Mouse (Mus musculus): Measurements from ENCODE around the gene 1520401A03Rik. TPM values are rescaled to one million over a fixed set of nuclear protein-coding genes. Genes with fewer than 3 reads are reported as not detected.

The 1520401A03Rik gene
- total RNA-seq, 2 experiments from 2014 or later, result not detected

- no peak for ATAC-seq (replicated peaks; ENCODE audit: low FRiP score, poor library complexity, severe bottlenecking)
These were observed 47.5 kb downstream of the 1520401A03Rik start for GRCm38 (mm10) chr17:23675127-23675526.

- no peak for ATAC-seq (replicated peaks; ENCODE audit: low FRiP score, poor library complexity, severe bottlenecking)
These were observed 48.2 kb downstream of the 1520401A03Rik start for GRCm38 (mm10) chr17:23674271-23674952.

GRCm38 (mm10) chr17:23673424-23674073 lies 49.0 kb downstream of the 1520401A03Rik start, which contains the start of the genes Hcfc1r1 and Thoc6:
Hcfc1r1 (plus strand) TSS chr17:23673596.
Thoc6 (minus strand) TSS chr17:23673882.
- ATAC-seq (replicated peaks; ENCODE audit: low FRiP score, poor library complexity, severe bottlenecking), result peak; percentile 90

- ATAC-seq (replicated peaks; ENCODE audit: low FRiP score, poor library complexity, severe bottlenecking), result no peak
These were observed 49.8 kb downstream of the 1520401A03Rik start for GRCm38 (mm10) chr17:23672761-23673160.

GRCm38 (mm10) chr17:23671519-23671918 lies 51.1 kb downstream of the 1520401A03Rik start:
- no peak for ATAC-seq (replicated peaks; ENCODE audit: low FRiP score, poor library complexity, severe bottlenecking)

GRCm38 (mm10) chr17:23670516-23671074 lies 52.0 kb downstream of the 1520401A03Rik start:
- ATAC-seq (replicated peaks; ENCODE audit: low FRiP score, poor library complexity, severe bottlenecking), result no peak

- ATAC-seq (replicated peaks; ENCODE audit: low FRiP score, poor library complexity, severe bottlenecking), result no peak
These were observed 57.1 kb downstream of the 1520401A03Rik start for GRCm38 (mm10) chr17:23665511-23665910.

- peak; percentile 60; the same call in 1 of the 2 replicates for ATAC-seq (replicated peaks; ENCODE audit: low FRiP score, poor library complexity, severe bottlenecking)
These were observed 58.0 kb downstream of the 1520401A03Rik start for GRCm38 (mm10) chr17:23664556-23665021.

- ATAC-seq (replicated peaks; ENCODE audit: low FRiP score, poor library complexity, severe bottlenecking), result no peak
These were observed 61.1 kb downstream of the 1520401A03Rik start for GRCm38 (mm10) chr17:23661526-23661925.

- no peak for ATAC-seq (replicated peaks; ENCODE audit: low FRiP score, poor library complexity, severe bottlenecking)
These were observed 61.7 kb downstream of the 1520401A03Rik start for GRCm38 (mm10) chr17:23660876-23661200.

GRCm38 (mm10) chr17:23660117-23660875 lies 62.3 kb downstream of the 1520401A03Rik start, which contains the start of gene Bicdl2:
Bicdl2 (plus strand) TSS chr17:23660506.
- peak; percentile 22; the same call in 1 of the 2 replicates for ATAC-seq (replicated peaks; ENCODE audit: low FRiP score, poor library complexity, severe bottlenecking)

GRCm38 (mm10) chr17:23658450-23658849 lies 64.1 kb downstream of the 1520401A03Rik start:
- ATAC-seq (replicated peaks; ENCODE audit: low FRiP score, poor library complexity, severe bottlenecking), result no peak

Other genes starting within 250 kb of the 1520401A03Rik start
- gene Vmn2r117, start 243.1 kb downstream of the 1520401A03Rik start, total RNA-seq (2015; ENCODE audit: low replicate concordance), result not detected in 2 replicates
- not detected in 2 replicates for gene Vmn2r117, start 243.1 kb downstream of the 1520401A03Rik start, total RNA-seq (2017; ENCODE audit: low replicate concordance)
- 1.7 and 2.5 TPM in 2 replicates for gene Zfp213, start 158.5 kb downstream of the 1520401A03Rik start, total RNA-seq (2015; ENCODE audit: low replicate concordance)
- 0.34 and 2.5 TPM in 2 replicates for gene Zfp213, start 158.5 kb downstream of the 1520401A03Rik start, total RNA-seq (2017; ENCODE audit: low replicate concordance)
- not detected in 2 replicates for gene Zfp13, start 123.3 kb downstream of the 1520401A03Rik start, total RNA-seq (2015; ENCODE audit: low replicate concordance)
- not detected in 2 replicates for gene Zfp13, start 123.3 kb downstream of the 1520401A03Rik start, total RNA-seq (2017; ENCODE audit: low replicate concordance)
- not detected in 2 replicates for gene Zscan10, start 121.9 kb downstream of the 1520401A03Rik start, total RNA-seq (2015; ENCODE audit: low replicate concordance)
- gene Zscan10, start 121.9 kb downstream of the 1520401A03Rik start, total RNA-seq (2017; ENCODE audit: low replicate concordance), result not detected in 2 replicates
- 11.1 and 11.9 TPM in 2 replicates for gene Mmp25, start 77.5 kb downstream of the 1520401A03Rik start, total RNA-seq (2015; ENCODE audit: low replicate concordance)
- gene Mmp25, start 77.5 kb downstream of the 1520401A03Rik start, total RNA-seq (2017; ENCODE audit: low replicate concordance), result 3.1 and 4.0 TPM in 2 replicates
- not detected in 2 replicates for gene Bicdl2, start 62.3 kb downstream of the 1520401A03Rik start, total RNA-seq (2015; ENCODE audit: low replicate concordance)
- gene Bicdl2, start 62.3 kb downstream of the 1520401A03Rik start, total RNA-seq (2017; ENCODE audit: low replicate concordance), result not detected in 2 replicates
- gene Hcfc1r1, start 49.2 kb downstream of the 1520401A03Rik start, total RNA-seq (2015; ENCODE audit: low replicate concordance), result 8.6 and 28.0 TPM in 2 replicates
- gene Hcfc1r1, start 49.2 kb downstream of the 1520401A03Rik start, total RNA-seq (2017; ENCODE audit: low replicate concordance), result 4.3 and 12.1 TPM in 2 replicates
- gene Thoc6, start 48.9 kb downstream of the 1520401A03Rik start, total RNA-seq (2015; ENCODE audit: low replicate concordance), result 7.3 and 21.5 TPM in 2 replicates
- 5.4 and 5.7 TPM in 2 replicates for gene Thoc6, start 48.9 kb downstream of the 1520401A03Rik start, total RNA-seq (2017; ENCODE audit: low replicate concordance)
- gene Tnfrsf12a, start 45.3 kb downstream of the 1520401A03Rik start, total RNA-seq (2015; ENCODE audit: low replicate concordance), result not detected in 2 replicates
- 2.0 TPM in 1 of 2 replicates, not detected in the other for gene Tnfrsf12a, start 45.3 kb downstream of the 1520401A03Rik start, total RNA-seq (2017; ENCODE audit: low replicate concordance)
- not detected in 2 replicates for gene Cldn6, start 43.5 kb downstream of the 1520401A03Rik start, total RNA-seq (2015; ENCODE audit: low replicate concordance)
- gene Cldn6, start 43.5 kb downstream of the 1520401A03Rik start, total RNA-seq (2017; ENCODE audit: low replicate concordance), result not detected in 2 replicates
- not detected in 2 replicates for gene Cldn9, start 38.8 kb downstream of the 1520401A03Rik start, total RNA-seq (2015; ENCODE audit: low replicate concordance)
- gene Cldn9, start 38.8 kb downstream of the 1520401A03Rik start, total RNA-seq (2017; ENCODE audit: low replicate concordance), result not detected in 2 replicates
- 10.0 and 14.2 TPM in 2 replicates for gene Pkmyt1, start 3.6 kb upstream of the 1520401A03Rik start, total RNA-seq (2015; ENCODE audit: low replicate concordance)
- 7.3 and 9.2 TPM in 2 replicates for gene Pkmyt1, start 3.6 kb upstream of the 1520401A03Rik start, total RNA-seq (2017; ENCODE audit: low replicate concordance)
- 1.2 TPM in 1 of 2 replicates, not detected in the other for gene Paqr4, start 18.1 kb upstream of the 1520401A03Rik start, total RNA-seq (2015; ENCODE audit: low replicate concordance)
- 1.4 and 4.3 TPM in 2 replicates for gene Paqr4, start 18.1 kb upstream of the 1520401A03Rik start, total RNA-seq (2017; ENCODE audit: low replicate concordance)
- gene Kremen2, start 23.1 kb upstream of the 1520401A03Rik start, total RNA-seq (2015; ENCODE audit: low replicate concordance), result not detected in 2 replicates
- not detected in 2 replicates for gene Kremen2, start 23.1 kb upstream of the 1520401A03Rik start, total RNA-seq (2017; ENCODE audit: low replicate concordance)
- gene Flywch1, start 48.8 kb upstream of the 1520401A03Rik start, total RNA-seq (2015; ENCODE audit: low replicate concordance), result 2.1 and 2.3 TPM in 2 replicates
- 3.8 and 4.7 TPM in 2 replicates for gene Flywch1, start 48.8 kb upstream of the 1520401A03Rik start, total RNA-seq (2017; ENCODE audit: low replicate concordance)
- not detected in 2 replicates for gene Flywch2, start 63.3 kb upstream of the 1520401A03Rik start, total RNA-seq (2015; ENCODE audit: low replicate concordance)
- not detected in 2 replicates for gene Flywch2, start 63.3 kb upstream of the 1520401A03Rik start, total RNA-seq (2017; ENCODE audit: low replicate concordance)
- 188 and 291 TPM in 2 replicates for gene Srrm2, start 67.7 kb upstream of the 1520401A03Rik start, total RNA-seq (2015; ENCODE audit: low replicate concordance)
- gene Srrm2, start 67.7 kb upstream of the 1520401A03Rik start, total RNA-seq (2017; ENCODE audit: low replicate concordance), result 169 and 183 TPM in 2 replicates
- gene Elob, start 106.4 kb upstream of the 1520401A03Rik start, total RNA-seq (2015; ENCODE audit: low replicate concordance), result 94.3 and 118 TPM in 2 replicates
- gene Elob, start 106.4 kb upstream of the 1520401A03Rik start, total RNA-seq (2017; ENCODE audit: low replicate concordance), result 33.2 and 50.0 TPM in 2 replicates
- not detected in 2 replicates for gene Prss33, start 113.3 kb upstream of the 1520401A03Rik start, total RNA-seq (2015; ENCODE audit: low replicate concordance)
- gene Prss33, start 113.3 kb upstream of the 1520401A03Rik start, total RNA-seq (2017; ENCODE audit: low replicate concordance), result not detected in 2 replicates
- not detected in 2 replicates for gene Prss32, start 121.1 kb upstream of the 1520401A03Rik start, total RNA-seq (2015; ENCODE audit: low replicate concordance)
- gene Prss32, start 121.1 kb upstream of the 1520401A03Rik start, total RNA-seq (2017; ENCODE audit: low replicate concordance), result not detected in 2 replicates
- gene Prss41, start 121.4 kb upstream of the 1520401A03Rik start, total RNA-seq (2015; ENCODE audit: low replicate concordance), result not detected in 2 replicates
- gene Prss41, start 121.4 kb upstream of the 1520401A03Rik start, total RNA-seq (2017; ENCODE audit: low replicate concordance), result not detected in 2 replicates
- gene Prss21, start 145.3 kb upstream of the 1520401A03Rik start, total RNA-seq (2015; ENCODE audit: low replicate concordance), result not detected in 2 replicates
- gene Prss21, start 145.3 kb upstream of the 1520401A03Rik start, total RNA-seq (2017; ENCODE audit: low replicate concordance), result not detected in 2 replicates
- gene Dcpp1, start 158.1 kb upstream of the 1520401A03Rik start, total RNA-seq (2015; ENCODE audit: low replicate concordance), result not detected in 2 replicates
- gene Dcpp1, start 158.1 kb upstream of the 1520401A03Rik start, total RNA-seq (2017; ENCODE audit: low replicate concordance), result not detected in 2 replicates
- gene Dcpp2, start 158.1 kb upstream of the 1520401A03Rik start, total RNA-seq (2015; ENCODE audit: low replicate concordance), result not detected in 2 replicates
- not detected in 2 replicates for gene Dcpp2, start 158.1 kb upstream of the 1520401A03Rik start, total RNA-seq (2017; ENCODE audit: low replicate concordance)
- not detected in 2 replicates for gene Dcpp3, start 194.7 kb upstream of the 1520401A03Rik start, total RNA-seq (2015; ENCODE audit: low replicate concordance)
- gene Dcpp3, start 194.7 kb upstream of the 1520401A03Rik start, total RNA-seq (2017; ENCODE audit: low replicate concordance), result not detected in 2 replicates
- not detected in 2 replicates for gene Sbp, start 218.9 kb upstream of the 1520401A03Rik start, total RNA-seq (2015; ENCODE audit: low replicate concordance)
- gene Sbp, start 218.9 kb upstream of the 1520401A03Rik start, total RNA-seq (2017; ENCODE audit: low replicate concordance), result not detected in 2 replicates
- not detected in 2 replicates for gene Sbpl, start 232.5 kb upstream of the 1520401A03Rik start, total RNA-seq (2015; ENCODE audit: low replicate concordance)
- not detected in 2 replicates for gene Sbpl, start 232.5 kb upstream of the 1520401A03Rik start, total RNA-seq (2017; ENCODE audit: low replicate concordance)